Mouse (Mus musculus) central nervous system, embryonic 11.5 days (tissue): ENCODE data around the gene Olfr157. TPM values are rescaled to one million over a fixed set of nuclear protein-coding genes. Genes with fewer than 3 reads are reported as not detected.

ENCODE experiments used
- polyA plus RNA-seq: library from polyadenylated mRNA; depleted of rRNA; stranded (reverse); fragments of >200 nt; gene quantifications from 2 replicates; pipeline ENCODE4 v1.2.3, GENCODE M21; 2012; rRNA removed

Olfr157 gene
- polyA plus RNA-seq = 0.01 TPM in 1 of 2 replicates, not detected in the other

GRCm38 (mm10) chr4:43840101-43840500 is at the start of gene Olfr157:
TSS of gene Olfr157 (minus strand) at chr4:43840201.

GRCm38 (mm10) chr4:43875160-43875918 is 35.3 kb upstream of the Olfr157 start, which contains the start of gene Reck:
TSS of gene Reck (plus strand) at chr4:43875530.

GRCm38 (mm10) chr4:43851265-43851664 is 11.3 kb upstream of the Olfr157 start, which contains the start of gene Olfr155:
TSS of gene Olfr155 (plus strand) at chr4:43851565.

GRCm38 (mm10) chr4:43823845-43824337 is 16.1 kb downstream of the Olfr157 start, which contains the start of gene Olfr156:
TSS of gene Olfr156 (minus strand) at chr4:43823895.

Other genes starting within 250 kb of the Olfr157 start
- gene Npr2, start 208.3 kb downstream of the Olfr157 start, polyA plus RNA-seq = 45.5 and 61.8 TPM in 2 replicates
- 2.9 and 3.2 TPM in 2 replicates for gene Spag8, start 186.6 kb downstream of the Olfr157 start, polyA plus RNA-seq
- gene Hint2, start 183.7 kb downstream of the Olfr157 start, polyA plus RNA-seq = 53.7 and 54.7 TPM in 2 replicates
- 13.2 and 15.3 TPM in 2 replicates for gene Tmem8b, start 171.2 kb downstream of the Olfr157 start, polyA plus RNA-seq
- gene Fam221b, start 171.1 kb downstream of the Olfr157 start, polyA plus RNA-seq = 0.21 and 0.22 TPM in 2 replicates
- gene Olfr70, start 139.4 kb downstream of the Olfr157 start, polyA plus RNA-seq = not detected in 2 replicates
- not detected in 2 replicates for gene Olfr71, start 129.9 kb downstream of the Olfr157 start, polyA plus RNA-seq
- 0.16 and 0.17 TPM in 2 replicates for gene Hrct1, start 113.0 kb downstream of the Olfr157 start, polyA plus RNA-seq
- 0.02 and 0.06 TPM in 2 replicates for gene Spaar, start 110.2 kb downstream of the Olfr157 start, polyA plus RNA-seq
- gene Olfr159, start 69.2 kb downstream of the Olfr157 start, polyA plus RNA-seq = not detected in 2 replicates
- 0.16 TPM in 1 of 2 replicates, not detected in the other for gene Olfr156, start 16.3 kb downstream of the Olfr157 start, polyA plus RNA-seq
- not detected in 2 replicates for gene Olfr155, start 11.4 kb upstream of the Olfr157 start, polyA plus RNA-seq
- gene Reck, start 35.3 kb upstream of the Olfr157 start, polyA plus RNA-seq = 14.9 and 28.9 TPM in 2 replicates
- gene Glipr2, start 117.2 kb upstream of the Olfr157 start, polyA plus RNA-seq = 35.7 and 65.1 TPM in 2 replicates
- gene Ccin, start 143.3 kb upstream of the Olfr157 start, polyA plus RNA-seq = 0.22 and 0.35 TPM in 2 replicates
- 346 and 520 TPM in 2 replicates for gene Clta, start 164.3 kb upstream of the Olfr157 start, polyA plus RNA-seq
- gene Gne, start 244.0 kb upstream of the Olfr157 start, polyA plus RNA-seq = 9.0 and 10.8 TPM in 2 replicates